Mouse (Mus musculus) embryonic facial prominence, embryonic 14.5 days (tissue): ENCODE measurements at regions not wholly inside any gene's neighbourhood (a gene's known extent, or its start where the extent isn't known, plus 50 kb on each side); places are given as distances from the start of the nearest gene placed in this dataset.

Experiments
- ATAC-seq: fragments of 200-750 bp; cut with Nextera tagmentation; 2 replicates; pipeline ENCODE4 v1.8.0; 2017; ENCODE audit warnings: low read depth, moderate number of reproducible peaks, moderate TSS enrichment
- DNase-seq: peaks from one replicate; pipeline ENCODE4 v3.0.0-alpha.2; 2015; ENCODE audit warnings: low spot score
- H3K27ac ChIP-seq: fragments of 300-500 bp; sonication (generic); replicated peaks from 2 replicates; pipeline ENCODE4 v1.5.1; 2014; ENCODE audit warnings: low read depth, mild to moderate bottlenecking, low read length, moderate library complexity
- H3K27me3 ChIP-seq: fragments of 300-500 bp; sonication (generic); replicated peaks from 2 replicates; pipeline ENCODE4 v1.6.1; 2014; ENCODE audit warnings: low read length; ENCODE audit not compliant: control insufficient read depth, insufficient read depth
- H3K36me3 ChIP-seq: fragments of 300-500 bp; sonication (generic); 2 replicates; pipeline ENCODE4 v1.6.1; 2014; ENCODE audit warnings: low read length, mixed read lengths; ENCODE audit not compliant: control insufficient read depth, insufficient read depth
- H3K4me1 ChIP-seq: fragments of 300-500 bp; sonication (generic); 2 replicates; pipeline ENCODE4 v1.6.1; 2014; ENCODE audit warnings: antibody characterized with exemption, low read length; ENCODE audit not compliant: control insufficient read depth, insufficient read depth
- H3K4me2 ChIP-seq: fragments of 300-500 bp; sonication (generic); 2 replicates; pipeline ENCODE4 v1.6.1; 2014; ENCODE audit warnings: low read depth, mild to moderate bottlenecking, low read length, moderate library complexity, mixed read lengths
- H3K4me3 ChIP-seq: fragments of 300-500 bp; sonication (generic); 2 replicates; pipeline ENCODE4 v1.5.1; 2014; ENCODE audit warnings: low read depth, mild to moderate bottlenecking, low read length
- H3K9ac ChIP-seq: fragments of 300-500 bp; sonication (generic); 2 replicates; pipeline ENCODE4 v1.6.1; 2014; ENCODE audit warnings: low read depth, mild to moderate bottlenecking, low read length, moderate library complexity, mixed read lengths
- H3K9me3 ChIP-seq: fragments of 300-500 bp; sonication (generic); 2 replicates; pipeline ENCODE4 v1.6.1; 2016; ENCODE audit warnings: low read length; ENCODE audit not compliant: control insufficient read depth
- WGBS: fragments of 180-500 bp; shearing (Covaris S2); extraction: QIAGEN DNeasy Blood & Tissue Kit; methylation state at CpG from one replicate; pipeline ENCODE4 v1.1.7; 2014; 5-methylcytosine and 5-hydroxymethylcytosine counted together

DNA sequence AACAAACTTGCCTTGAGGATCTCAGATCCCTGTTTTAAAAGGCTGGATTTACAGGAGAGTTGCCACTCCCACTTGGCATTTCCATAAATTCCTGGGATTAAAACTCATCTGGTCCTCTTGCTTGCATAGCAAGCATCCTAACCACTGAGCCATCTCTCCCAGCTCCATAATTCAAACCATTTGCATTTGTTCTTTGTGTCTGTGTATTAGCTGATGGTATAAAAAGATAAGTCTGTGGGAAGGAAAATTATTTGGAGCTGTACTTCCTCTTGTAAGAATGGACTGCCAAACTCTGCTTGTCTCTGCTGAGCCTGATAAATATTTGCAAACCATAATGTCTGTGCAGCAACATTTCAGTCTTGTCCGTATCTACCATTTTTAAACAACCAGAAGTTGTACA is 116.0 kb downstream of the Hpgd start:
- Histone ChIP-seq H3K4me1 (no peaks in the 10 kb centered on the region), H3K4me3 (no peak overlapping the region), H3K36me3 (no peaks in the 10 kb centered on the region), H3K4me2 (no peak overlapping the region), H3K9ac (no peak overlapping the region), H3K9me3 (no peaks in the 10 kb centered on the region), H3K27ac (0 out of 2 replicates have a peak overlapping the region, but pooled peaks have one; percentile 10), H3K27me3 (no peaks in the 10 kb centered on the region)
- ATAC-seq (no peak), DNase-seq (peak; percentile 26)
- WGBS: 70% methylated on average over 1 of the region's 1 CpGs

GRCm38 (mm10) chr8:56407267-56407666 is 112.9 kb downstream of the Hpgd start:
- 78% methylated on average over 2 of the region's 2 CpGs for WGBS
- Histone ChIP-seq H3K27ac (no peak overlapping the region), H3K27me3 (no peaks in the 10 kb centered on the region), H3K36me3 (no peaks in the 10 kb centered on the region), H3K9ac (no peak overlapping the region), H3K4me1 (no peaks in the 10 kb centered on the region), H3K4me3 (no peak overlapping the region), H3K4me2 (no peak overlapping the region), H3K9me3 (no peaks in the 10 kb centered on the region)
- DNase-seq (no peak), ATAC-seq (no peak)

DNA sequence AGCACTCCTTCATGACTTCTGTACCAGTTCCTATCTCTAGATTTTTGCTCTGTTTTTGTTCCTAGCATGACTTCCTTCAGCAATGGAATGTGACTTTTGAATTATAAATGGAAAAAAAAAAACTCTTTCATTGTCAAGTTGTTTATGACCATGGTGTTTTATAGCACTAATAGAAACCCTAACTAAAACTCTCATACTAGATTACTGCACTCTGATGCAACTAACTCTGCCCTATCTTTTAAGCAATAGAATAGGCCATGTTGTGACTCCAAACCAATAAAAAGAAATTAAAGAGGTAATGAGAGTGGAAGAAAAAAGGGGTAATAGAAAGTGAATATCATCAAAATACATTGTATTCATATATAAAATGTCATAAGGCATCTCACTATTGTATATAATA is 111.9 kb downstream of the Hpgd start:
- Histone ChIP-seq H3K36me3 (no peaks in the 10 kb centered on the region), H3K4me3 (no peak overlapping the region), H3K9me3 (no peaks in the 10 kb centered on the region), H3K4me2 (no peak overlapping the region), H3K27ac (no peak overlapping the region), H3K4me1 (no peaks in the 10 kb centered on the region), H3K27me3 (no peaks in the 10 kb centered on the region), H3K9ac (no peak overlapping the region)
- ATAC-seq (no peak), DNase-seq (no peak)

- Histone ChIP-seq H3K4me3 (no peak overlapping the region), H3K9ac (no peak overlapping the region), H3K9me3 (no peaks in the 10 kb centered on the region), H3K4me1 (no peaks in the 10 kb centered on the region), H3K4me2 (no peak overlapping the region), H3K36me3 (no peaks in the 10 kb centered on the region), H3K27ac (no peak overlapping the region), H3K27me3 (no peaks in the 10 kb centered on the region)
- ATAC-seq: no peak
- DNase-seq: no peak
- WGBS: 92% methylated on average over 1 of the region's 1 CpGs
Measured at GRCm38 (mm10) chr8:56397611-56398010, 103.2 kb downstream of the Hpgd start.

- WGBS: 59% methylated on average over 1 of the region's 1 CpGs
- DNase-seq (no peak), ATAC-seq (no peak)
- Histone ChIP-seq H3K9me3 (no peaks in the 10 kb centered on the region), H3K27ac (no peak overlapping the region), H3K4me3 (no peak overlapping the region), H3K27me3 (no peaks in the 10 kb centered on the region), H3K9ac (no peak overlapping the region), H3K36me3 (no peaks in the 10 kb centered on the region), H3K4me2 (no peak overlapping the region), H3K4me1 (no peaks in the 10 kb centered on the region)
Measured at GRCm38 (mm10) chr8:56396352-56396751, 102.0 kb downstream of the Hpgd start.

DNA sequence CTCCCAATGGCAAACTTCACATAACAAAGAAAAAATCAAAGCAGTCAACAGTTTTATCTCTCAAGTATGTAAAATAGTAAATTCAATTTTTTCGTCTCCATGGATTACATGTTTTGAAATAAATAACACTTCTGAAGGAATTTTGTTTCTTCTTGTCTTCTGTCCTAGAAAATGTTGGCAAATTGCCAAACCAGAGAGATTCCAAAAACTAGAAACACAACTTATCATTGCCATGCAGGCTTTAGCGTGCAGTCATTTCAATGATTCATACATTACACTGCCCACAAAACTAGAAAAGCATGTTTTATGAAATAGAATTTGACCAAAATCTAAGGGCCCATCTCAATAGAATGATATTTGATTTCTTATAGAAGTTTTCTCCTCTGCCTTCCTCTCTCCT is 98.2 kb downstream of the Hpgd start:
- no peak overlapping the region for H3K4me2 ChIP-seq
- no peak overlapping the region for H3K4me3 ChIP-seq
- no peak overlapping the region for H3K9ac ChIP-seq
- peak; percentile 62 for DNase-seq
- H3K4me1 ChIP-seq: no peaks in the 10 kb centered on the region
- H3K36me3 ChIP-seq: no peaks in the 10 kb centered on the region
- no peak overlapping the region for H3K27ac ChIP-seq
- no peaks in the 10 kb centered on the region for H3K9me3 ChIP-seq
- no peaks in the 10 kb centered on the region for H3K27me3 ChIP-seq
- no peak for ATAC-seq
- WGBS: 51% methylated on average over 2 of the region's 2 CpGs

DNA sequence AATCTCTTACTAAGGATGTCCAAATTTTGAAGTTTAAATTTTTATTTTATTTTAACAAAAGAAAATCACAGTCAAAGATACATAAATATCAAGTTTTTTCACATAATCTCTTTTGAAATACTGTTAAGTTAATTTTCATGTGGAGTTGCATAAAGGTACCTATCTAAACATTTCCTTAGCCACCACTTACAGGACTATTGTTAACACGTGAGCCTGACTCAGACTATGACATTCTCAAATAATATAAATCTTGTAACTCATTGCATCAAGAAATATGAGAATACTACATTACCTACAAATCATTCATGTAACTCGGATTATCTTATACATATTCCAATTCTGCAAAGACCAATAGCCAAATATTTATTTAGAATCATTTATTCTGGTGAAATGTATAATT is 97.8 kb downstream of the Hpgd start:
- H3K9ac ChIP-seq: no peak overlapping the region
- 62% methylated on average over 2 of the region's 2 CpGs for WGBS
- no peaks in the 10 kb centered on the region for H3K27me3 ChIP-seq
- H3K4me1 ChIP-seq: no peaks in the 10 kb centered on the region
- no peak overlapping the region for H3K4me3 ChIP-seq
- ATAC-seq (no peak), DNase-seq (no peak)
- no peaks in the 10 kb centered on the region for H3K9me3 ChIP-seq
- no peaks in the 10 kb centered on the region for H3K36me3 ChIP-seq
- H3K4me2 ChIP-seq: no peak overlapping the region
- no peak overlapping the region for H3K27ac ChIP-seq
